Mouse (Mus musculus): ENCODE measurements around the gene Rpl14. TPM values are rescaled to one million over a fixed set of nuclear protein-coding genes. Genes with fewer than 3 reads are reported as not detected.

Rpl14 gene
- polyA plus RNA-seq, 1 experiment from 2014 or later, result 1,306 TPM

- H3K27me3 ChIP-seq (replicated peaks; ENCODE audit: control insufficient read depth, insufficient read depth, low read length), result no peaks in the 10 kb centered on the region
- no peak overlapping the region for H3K4me2 ChIP-seq
- H3K9ac ChIP-seq (ENCODE audit: low read depth, low read length), result no peak overlapping the region
- no peaks in the 10 kb centered on the region for H3K9me3 ChIP-seq (ENCODE audit: control insufficient read depth, low read length)
- H3K36me3 ChIP-seq (ENCODE audit: control insufficient read depth, insufficient read depth, low read length), result no peaks in the 10 kb centered on the region
- no peak overlapping the region for H3K27ac ChIP-seq (ENCODE audit: low read depth, low read length)
- H3K4me1 ChIP-seq (replicated peaks; ENCODE audit: control insufficient read depth, insufficient read depth, low read length), result no peaks in the 10 kb centered on the region
- ATAC-seq (replicated peaks; ENCODE audit: low FRiP score), result no peak
- 71% methylated on average over 9 of the region's 9 CpGs for WGBS
- no peak overlapping the region for H3K4me3 ChIP-seq (ENCODE audit: low read depth, low read length)
- no peak for DNase-seq (ENCODE audit: low spot score)
Observed at GRCm38 (mm10) chr9:120593383-120594101, 22.3 kb downstream of the Rpl14 start.

- H3K9ac ChIP-seq (ENCODE audit: low read depth, low read length), result no peak overlapping the region
- H3K4me3 ChIP-seq (ENCODE audit: low read depth, low read length), result no peak overlapping the region
- H3K27ac ChIP-seq (ENCODE audit: low read depth, low read length), result no peak overlapping the region
- ATAC-seq (replicated peaks; ENCODE audit: low FRiP score) (no peak), DNase-seq (ENCODE audit: low spot score) (no peak)
- WGBS, result 71% methylated on average over 6 of the region's 6 CpGs
- H3K4me2 ChIP-seq, result no peak overlapping the region
- no peaks in the 10 kb centered on the region for H3K27me3 ChIP-seq (replicated peaks; ENCODE audit: control insufficient read depth, insufficient read depth, low read length)
- no peaks in the 10 kb centered on the region for H3K9me3 ChIP-seq (ENCODE audit: control insufficient read depth, low read length)
- no peaks in the 10 kb centered on the region for H3K4me1 ChIP-seq (replicated peaks; ENCODE audit: control insufficient read depth, insufficient read depth, low read length)
- H3K36me3 ChIP-seq (ENCODE audit: control insufficient read depth, insufficient read depth, low read length), result no peaks in the 10 kb centered on the region
Observed at GRCm38 (mm10) chr9:120594839-120595238, 23.6 kb downstream of the Rpl14 start.

GRCm38 (mm10) chr9:120595306-120595705, 24.1 kb downstream of the Rpl14 start:
- Histone ChIP-seq H3K9ac (ENCODE audit: low read depth, low read length) (no peak overlapping the region), H3K4me2 (no peak overlapping the region), H3K27me3 (replicated peaks; ENCODE audit: control insufficient read depth, insufficient read depth, low read length) (no peaks in the 10 kb centered on the region), H3K9me3 (ENCODE audit: control insufficient read depth, low read length) (no peaks in the 10 kb centered on the region), H3K4me1 (replicated peaks; ENCODE audit: control insufficient read depth, insufficient read depth, low read length) (no peaks in the 10 kb centered on the region), H3K27ac (ENCODE audit: low read depth, low read length) (no peak overlapping the region), H3K36me3 (ENCODE audit: control insufficient read depth, insufficient read depth, low read length) (no peaks in the 10 kb centered on the region), H3K4me3 (ENCODE audit: low read depth, low read length) (no peak overlapping the region)
- no peak for DNase-seq (ENCODE audit: low spot score)
- ATAC-seq (replicated peaks; ENCODE audit: low FRiP score), result no peak
- WGBS, result 73% methylated on average over 4 of the region's 4 CpGs

- 22% methylated on average over 17 of the region's 17 CpGs for WGBS
- peaks cover 3% of the 10 kb centered on the region for H3K4me1 ChIP-seq (replicated peaks; ENCODE audit: control insufficient read depth, insufficient read depth, low read length)
- 0 out of 2 replicates have a peak, but pooled peaks cover 3% of the 10 kb centered on the region for H3K27me3 ChIP-seq (replicated peaks; ENCODE audit: control insufficient read depth, insufficient read depth, low read length)
- peak overlapping the region; percentile 66 for H3K27ac ChIP-seq (ENCODE audit: low read depth, low read length)
- peak overlapping the region; percentile 47 for H3K4me2 ChIP-seq
- no peak overlapping the region for H3K4me3 ChIP-seq (ENCODE audit: low read depth, low read length)
- DNase-seq (ENCODE audit: low spot score), result peak; percentile 75
- no peaks in the 10 kb centered on the region for H3K9me3 ChIP-seq (ENCODE audit: control insufficient read depth, low read length)
- peak; percentile 83 for ATAC-seq (replicated peaks; ENCODE audit: low FRiP score)
- H3K9ac ChIP-seq (ENCODE audit: low read depth, low read length), result no peak overlapping the region
- H3K36me3 ChIP-seq (ENCODE audit: control insufficient read depth, insufficient read depth, low read length), result no peaks in the 10 kb centered on the region
Observed at GRCm38 (mm10) chr9:120601488-120602171, 30.4 kb downstream of the Rpl14 start.

- 56% methylated on average over 17 of the region's 17 CpGs for WGBS
- Histone ChIP-seq H3K4me2 (peak overlapping the region; percentile 47), H3K27me3 (replicated peaks; ENCODE audit: control insufficient read depth, insufficient read depth, low read length) (0 out of 2 replicates have a peak, but pooled peaks cover 3% of the 10 kb centered on the region), H3K9ac (ENCODE audit: low read depth, low read length) (no peak overlapping the region), H3K4me3 (ENCODE audit: low read depth, low read length) (no peak overlapping the region; the same call in 1 of the 2 replicates), H3K9me3 (ENCODE audit: control insufficient read depth, low read length) (no peaks in the 10 kb centered on the region; the same call in 1 of the 2 replicates), H3K4me1 (replicated peaks; ENCODE audit: control insufficient read depth, insufficient read depth, low read length) (peaks cover 3% of the 10 kb centered on the region), H3K36me3 (ENCODE audit: control insufficient read depth, insufficient read depth, low read length) (no peaks in the 10 kb centered on the region), H3K27ac (ENCODE audit: low read depth, low read length) (peak overlapping the region; percentile 66)
- ATAC-seq (replicated peaks; ENCODE audit: low FRiP score) (peak; percentile 70), DNase-seq (ENCODE audit: low spot score) (no peak)
Observed at GRCm38 (mm10) chr9:120602172-120602838, 31.1 kb downstream of the Rpl14 start.

GRCm38 (mm10) chr9:120602839-120603511, 31.7 kb downstream of the Rpl14 start:
- H3K9ac ChIP-seq (ENCODE audit: low read depth, low read length), result no peak overlapping the region
- H3K4me2 ChIP-seq, result peak overlapping the region; percentile 47
- 0 out of 2 replicates have a peak, but pooled peaks cover 3% of the 10 kb centered on the region for H3K27me3 ChIP-seq (replicated peaks; ENCODE audit: control insufficient read depth, insufficient read depth, low read length)
- peaks cover 3% of the 10 kb centered on the region for H3K4me1 ChIP-seq (replicated peaks; ENCODE audit: control insufficient read depth, insufficient read depth, low read length)
- no peaks in the 10 kb centered on the region; the same call in 1 of the 2 replicates for H3K9me3 ChIP-seq (ENCODE audit: control insufficient read depth, low read length)
- ATAC-seq (replicated peaks; ENCODE audit: low FRiP score) (peak; percentile 75), DNase-seq (ENCODE audit: low spot score) (peak; percentile 82)
- no peaks in the 10 kb centered on the region for H3K36me3 ChIP-seq (ENCODE audit: control insufficient read depth, insufficient read depth, low read length)
- H3K27ac ChIP-seq (ENCODE audit: low read depth, low read length), result 0 out of 2 replicates have a peak overlapping the region, but pooled peaks have one; percentile 66
- WGBS, result 18% methylated on average over 23 of the region's 23 CpGs
- H3K4me3 ChIP-seq (ENCODE audit: low read depth, low read length), result no peak overlapping the region

- WGBS, result 41% methylated on average over 10 of the region's 10 CpGs
- no peak overlapping the region for H3K4me3 ChIP-seq (ENCODE audit: low read depth, low read length)
- no peak for DNase-seq (ENCODE audit: low spot score)
Observed at GRCm38 (mm10) chr9:120603512-120603908, 32.3 kb downstream of the Rpl14 start.

GRCm38 (mm10) chr9:120603956-120604355, 32.7 kb downstream of the Rpl14 start:
- no peak overlapping the region for H3K4me2 ChIP-seq
- peaks cover 3% of the 10 kb centered on the region for H3K4me1 ChIP-seq (replicated peaks; ENCODE audit: control insufficient read depth, insufficient read depth, low read length)
- no peaks in the 10 kb centered on the region for H3K36me3 ChIP-seq (ENCODE audit: control insufficient read depth, insufficient read depth, low read length)
- H3K27me3 ChIP-seq (replicated peaks; ENCODE audit: control insufficient read depth, insufficient read depth, low read length), result 0 out of 2 replicates have a peak, but pooled peaks cover 3% of the 10 kb centered on the region
- ATAC-seq (replicated peaks; ENCODE audit: low FRiP score) (no peak), DNase-seq (ENCODE audit: low spot score) (no peak)
- no peak overlapping the region for H3K4me3 ChIP-seq (ENCODE audit: low read depth, low read length)
- no peaks in the 10 kb centered on the region; the same call in 1 of the 2 replicates for H3K9me3 ChIP-seq (ENCODE audit: control insufficient read depth, low read length)
- 42% methylated on average over 12 of the region's 12 CpGs for WGBS
- H3K9ac ChIP-seq (ENCODE audit: low read depth, low read length), result no peak overlapping the region
- no peak overlapping the region for H3K27ac ChIP-seq (ENCODE audit: low read depth, low read length)

More at GRCm38 (mm10) chr9:120603512-120603908, 32.3 kb downstream of the Rpl14 start:
- H3K27me3 ChIP-seq (replicated peaks; ENCODE audit: control insufficient read depth, insufficient read depth, low read length), result 0 out of 2 replicates have a peak, but pooled peaks cover 3% of the 10 kb centered on the region
- H3K27ac ChIP-seq (ENCODE audit: low read depth, low read length), result no peak overlapping the region
- H3K4me1 ChIP-seq (replicated peaks; ENCODE audit: control insufficient read depth, insufficient read depth, low read length), result peaks cover 3% of the 10 kb centered on the region
- ATAC-seq (replicated peaks; ENCODE audit: low FRiP score), result no peak
- H3K9ac ChIP-seq (ENCODE audit: low read depth, low read length), result no peak overlapping the region
- no peaks in the 10 kb centered on the region for H3K36me3 ChIP-seq (ENCODE audit: control insufficient read depth, insufficient read depth, low read length)
- H3K4me2 ChIP-seq, result peak overlapping the region; percentile 23
- no peaks in the 10 kb centered on the region; the same call in 1 of the 2 replicates for H3K9me3 ChIP-seq (ENCODE audit: control insufficient read depth, low read length)

Data from liver, embryonic 11.5 days (tissue).